Mouse (Mus musculus) stomach, postnatal 0 days (tissue): ENCODE data around the gene Slc30a2. TPM values are rescaled to one million over a fixed set of nuclear protein-coding genes. Genes with fewer than 3 reads are reported as not detected.

Source experiments
- ATAC-seq: fragments of 200-750 bp; cut with Nextera tagmentation; 2 replicates; pipeline ENCODE4 v1.8.0; 2017; ENCODE audit not compliant: low FRiP score, low TSS enrichment
- DNase-seq: peaks from one replicate; pipeline ENCODE4 v3.0.0-alpha.2; 2016; ENCODE audit warnings: low spot score
- H3K27ac ChIP-seq: fragments of 300-500 bp; sonication (generic); replicated peaks from 2 replicates; pipeline ENCODE4 v1.5.1; 2014; ENCODE audit warnings: mild to moderate bottlenecking, control low read depth
- H3K27me3 ChIP-seq: fragments of 300-500 bp; sonication (generic); 2 replicates; pipeline ENCODE4 v1.6.1; 2014; ENCODE audit warnings: low read length; ENCODE audit not compliant: control insufficient read depth, insufficient read depth
- H3K36me3 ChIP-seq: fragments of 300-500 bp; sonication (generic); 2 replicates; pipeline ENCODE4 v1.6.1; 2014; ENCODE audit warnings: low read length, mixed read lengths; ENCODE audit not compliant: control insufficient read depth, insufficient read depth
- H3K4me1 ChIP-seq: fragments of 300-500 bp; sonication (generic); replicated peaks from 2 replicates; pipeline ENCODE4 v1.6.1; 2014; ENCODE audit warnings: antibody characterized with exemption; ENCODE audit not compliant: control insufficient read depth, insufficient read depth
- H3K4me2 ChIP-seq: fragments of 300-500 bp; sonication (generic); replicated peaks from 2 replicates; pipeline ENCODE4 v1.6.1; 2014; ENCODE audit warnings: low read depth, mild to moderate bottlenecking, control low read depth, moderate library complexity
- H3K4me3 ChIP-seq: fragments of 300-500 bp; sonication (generic); 2 replicates; pipeline ENCODE4 v1.5.1; 2014; ENCODE audit warnings: low read depth, low read length, control low read depth
- H3K9ac ChIP-seq: fragments of 300-500 bp; sonication (generic); 2 replicates; pipeline ENCODE4 v1.6.1; 2014; ENCODE audit warnings: mild to moderate bottlenecking, low read length, control low read depth, mixed read lengths
- H3K9me3 ChIP-seq: fragments of 300-500 bp; sonication (generic); 2 replicates; pipeline ENCODE4 v1.6.1; 2016; ENCODE audit warnings: low read length; ENCODE audit not compliant: control insufficient read depth
- CTCF ChIP-seq: IDR thresholded peaks from 2 replicates; pipeline ENCODE4 v1.5.1; 2016; ENCODE audit warnings: antibody characterized with exemption, low read depth, mild to moderate bottlenecking, moderate library complexity
- EP300 ChIP-seq: optimal IDR thresholded peaks from 2 replicates; pipeline ENCODE3; 2016; ENCODE audit warnings: antibody characterized with exemption
- WGBS: fragments of 180-500 bp; shearing (Covaris S2); extraction: QIAGEN DNeasy Blood & Tissue Kit; methylation state at CpG from one replicate; pipeline ENCODE4 v1.1.7; 2014; 5-methylcytosine and 5-hydroxymethylcytosine counted together
- polyA plus RNA-seq: library from polyadenylated mRNA; unstranded; fragments of >200 nt; fragmentation: Nextera tagmentation; extraction: Ambion mirVana; gene quantifications from 2 replicates; pipeline ENCODE4 v1.2.1, GENCODE M21; 2015

Slc30a2 gene
- polyA plus RNA-seq, 1 experiment from 2014 or later = 0.07 TPM

DNA sequence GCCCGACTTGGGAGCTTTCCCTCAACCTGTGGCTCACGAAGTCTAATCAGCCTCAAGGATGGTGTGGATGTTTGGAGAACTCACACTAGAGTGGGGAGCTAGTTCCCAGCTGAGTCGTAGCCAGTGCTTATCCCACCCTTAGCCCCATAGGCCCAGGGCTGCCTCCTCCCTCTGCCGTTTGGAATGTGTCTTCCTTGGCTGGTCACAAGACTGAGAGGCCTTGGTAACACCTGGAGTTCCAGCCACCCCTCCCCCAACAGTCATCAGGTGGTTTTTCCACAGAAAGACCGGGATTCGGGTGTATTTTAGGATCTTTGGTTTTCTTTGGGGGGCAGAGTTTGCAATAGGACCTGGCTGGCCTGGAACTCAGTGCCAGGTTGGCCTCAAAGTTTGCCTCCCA lies 7.7 kb downstream of the Slc30a2 start:
- H3K4me2 ChIP-seq = no peak overlapping the region
- no peaks in the 10 kb centered on the region for H3K36me3 ChIP-seq
- H3K4me3 ChIP-seq = no peak overlapping the region

DNA sequence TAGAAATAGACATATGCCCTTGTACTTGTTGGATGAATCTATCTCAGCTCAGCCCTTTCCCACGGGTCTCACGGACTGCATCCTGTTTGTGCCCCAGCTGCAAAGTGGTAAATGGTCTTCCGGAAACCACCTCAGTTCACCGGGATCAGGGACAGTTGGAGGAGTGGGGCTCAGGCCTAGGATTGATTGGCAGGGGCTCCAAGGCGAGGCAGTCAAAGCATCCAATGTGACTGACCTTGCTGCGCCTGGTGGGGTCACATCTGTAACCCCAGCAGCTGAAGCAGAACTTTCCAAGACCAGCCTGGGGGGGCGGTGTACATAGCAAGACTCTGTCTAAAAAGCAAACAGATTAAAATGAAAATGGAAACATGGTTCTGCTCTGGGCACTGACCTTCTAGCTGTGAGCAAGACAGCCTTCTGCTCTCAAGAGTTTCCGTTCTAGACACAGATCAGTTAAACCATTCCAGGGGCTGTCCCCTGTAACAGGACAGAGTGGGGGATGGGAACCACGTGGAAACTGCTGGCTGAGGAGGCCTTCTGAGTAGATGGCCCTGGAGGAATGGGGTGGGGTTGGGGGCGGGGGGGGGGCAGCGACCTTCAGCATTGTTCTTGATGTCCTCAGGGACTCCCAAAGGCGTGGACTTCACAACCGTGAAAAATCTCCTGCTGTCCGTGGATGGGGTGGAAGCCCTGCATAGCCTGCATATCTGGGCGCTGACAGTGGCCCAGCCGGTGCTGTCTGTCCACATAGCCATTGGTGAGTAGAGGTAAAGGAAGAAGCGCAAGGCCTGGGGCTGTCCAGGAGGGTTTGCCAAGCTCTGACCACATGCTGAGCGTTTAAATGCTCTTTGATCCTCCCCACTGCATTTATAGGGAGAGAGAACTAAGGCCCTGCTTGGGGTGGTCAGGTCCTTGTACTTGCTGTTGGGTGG lies 8.6 kb downstream of the Slc30a2 start:
- Histone ChIP-seq H3K27ac (no peak overlapping the region), H3K27me3 (no peaks in the 10 kb centered on the region), H3K4me1 (no peaks in the 10 kb centered on the region; the same call in 1 of the 2 replicates), H3K4me3 (no peak overlapping the region), H3K9ac (no peak overlapping the region), H3K9me3 (no peaks in the 10 kb centered on the region), H3K36me3 (no peaks in the 10 kb centered on the region), H3K4me2 (no peak overlapping the region)
- ATAC-seq = no peak
- WGBS = 51% methylated on average over 18 of the region's 18 CpGs
- no peak for DNase-seq
- no peak for TF ChIP-seq CTCF
- TF ChIP-seq EP300 = no peak

More for the DNA sequence above, 7.7 kb downstream of the Slc30a2 start:
- H3K27me3 ChIP-seq = no peaks in the 10 kb centered on the region
- no peak for DNase-seq
- no peaks in the 10 kb centered on the region for H3K9me3 ChIP-seq
- TF ChIP-seq CTCF (no peak), EP300 (no peak)
- H3K4me1 ChIP-seq = no peaks in the 10 kb centered on the region; the same call in 1 of the 2 replicates
- no peak overlapping the region for H3K9ac ChIP-seq
- WGBS = 82% methylated on average over 6 of the region's 6 CpGs
- no peak overlapping the region for H3K27ac ChIP-seq
- no peak for ATAC-seq

- no peak overlapping the region for H3K4me3 ChIP-seq
- H3K9ac ChIP-seq = no peak overlapping the region
- H3K4me2 ChIP-seq = no peak overlapping the region
- 81% methylated on average over 12 of the region's 12 CpGs for WGBS
- H3K4me1 ChIP-seq = no peaks in the 10 kb centered on the region; the same call in 1 of the 2 replicates
- DNase-seq (no peak), ATAC-seq (no peak)
- TF ChIP-seq CTCF = no peak
- TF ChIP-seq EP300 = no peak
- H3K36me3 ChIP-seq = no peaks in the 10 kb centered on the region
- H3K27ac ChIP-seq = no peak overlapping the region
- no peaks in the 10 kb centered on the region for H3K27me3 ChIP-seq
- H3K9me3 ChIP-seq = no peaks in the 10 kb centered on the region
These were observed 9.3 kb downstream of the Slc30a2 start for GRCm38 (mm10) chr4:134352261-134352707.

DNA sequence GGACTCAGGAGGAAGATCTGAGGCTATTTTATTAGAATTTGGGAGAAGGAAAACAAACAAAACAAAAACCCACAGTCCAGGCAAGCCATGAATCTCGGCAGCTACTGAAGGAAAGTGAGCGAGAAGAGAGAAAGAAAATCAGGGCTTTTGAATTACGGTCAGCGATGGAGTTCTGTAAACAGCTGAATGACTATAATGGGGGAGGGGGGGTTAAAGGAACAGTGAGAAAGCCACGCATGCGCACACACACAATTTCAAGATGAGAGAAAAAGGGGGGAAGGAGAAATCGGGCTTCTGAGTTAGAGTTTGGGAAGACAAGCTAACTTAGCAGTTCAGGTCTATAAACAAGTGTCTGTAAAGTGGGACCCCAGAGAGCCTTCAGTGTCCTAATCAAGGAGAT lies 9.9 kb downstream of the Slc30a2 start:
- DNase-seq (no peak), ATAC-seq (no peak)
- Histone ChIP-seq H3K36me3 (no peaks in the 10 kb centered on the region), H3K27me3 (no peaks in the 10 kb centered on the region), H3K4me2 (no peak overlapping the region), H3K27ac (no peak overlapping the region), H3K9me3 (no peaks in the 10 kb centered on the region), H3K4me3 (no peak overlapping the region), H3K4me1 (no peaks in the 10 kb centered on the region; the same call in 1 of the 2 replicates), H3K9ac (no peak overlapping the region)
- 64% methylated on average over 7 of the region's 7 CpGs for WGBS
- TF ChIP-seq EP300 = no peak
- TF ChIP-seq CTCF = no peak

GRCm38 (mm10) chr4:134353527-134354409 lies 10.8 kb downstream of the Slc30a2 start:
- DNase-seq (no peak), ATAC-seq (no peak)
- H3K27me3 ChIP-seq = no peaks in the 10 kb centered on the region
- H3K4me1 ChIP-seq = no peaks in the 10 kb centered on the region; the same call in 1 of the 2 replicates
- 68% methylated on average over 5 of the region's 5 CpGs for WGBS
- no peak overlapping the region for H3K9ac ChIP-seq
- no peaks in the 10 kb centered on the region for H3K36me3 ChIP-seq
- no peak overlapping the region for H3K4me2 ChIP-seq
- H3K27ac ChIP-seq = no peak overlapping the region
- TF ChIP-seq CTCF (no peak), EP300 (no peak)
- H3K4me3 ChIP-seq = no peak overlapping the region
- no peaks in the 10 kb centered on the region for H3K9me3 ChIP-seq
